Mouse (Mus musculus): ENCODE measurements around the gene Prrt3.

The Prrt3 gene

GRCm38 (mm10) chr6:113489410-113489809, 12.3 kb downstream of the Prrt3 start:
- DNase-seq (ENCODE audit: low spot score) = no peak

- DNase-seq (ENCODE audit: low spot score) = no peak
Observed at GRCm38 (mm10) chr6:113487125-113487576, 14.6 kb downstream of the Prrt3 start.

- no peak for DNase-seq (ENCODE audit: low spot score)
Observed at GRCm38 (mm10) chr6:113483729-113484128, 18.0 kb downstream of the Prrt3 start.

GRCm38 (mm10) chr6:113483100-113483615, 18.6 kb downstream of the Prrt3 start, which contains the start of gene Creld1:
Gene Creld1, plus strand, starts transcription at chr6:113483297.
- peak; percentile 81 for DNase-seq (ENCODE audit: low spot score)

- no peak for DNase-seq (ENCODE audit: low spot score)
Observed at GRCm38 (mm10) chr6:113482477-113483099, 19.1 kb downstream of the Prrt3 start.

GRCm38 (mm10) chr6:113480555-113481373, 21.0 kb downstream of the Prrt3 start:
- DNase-seq (ENCODE audit: low spot score) = no peak

GRCm38 (mm10) chr6:113478906-113479305, 22.8 kb downstream of the Prrt3 start:
- no peak for DNase-seq (ENCODE audit: low spot score)

GRCm38 (mm10) chr6:113477353-113477752, 24.4 kb downstream of the Prrt3 start:
- no peak for DNase-seq (ENCODE audit: low spot score)

GRCm38 (mm10) chr6:113473715-113474114, 28.0 kb downstream of the Prrt3 start:
- no peak for DNase-seq (ENCODE audit: low spot score)

GRCm38 (mm10) chr6:113473246-113473645, 28.5 kb downstream of the Prrt3 start:
- DNase-seq (ENCODE audit: low spot score) = no peak

GRCm38 (mm10) chr6:113472061-113472460, 29.7 kb downstream of the Prrt3 start:
- DNase-seq (ENCODE audit: low spot score) = no peak

GRCm38 (mm10) chr6:113471297-113471936, 30.3 kb downstream of the Prrt3 start, which contains the start of gene Il17rc:
Gene Il17rc, plus strand, starts transcription at chr6:113471427.
- DNase-seq (ENCODE audit: low spot score) = no peak

- peak; percentile 25 for DNase-seq (ENCODE audit: low spot score)
Observed at GRCm38 (mm10) chr6:113469432-113469831, 32.3 kb downstream of the Prrt3 start.

- peak; percentile 46 for DNase-seq (ENCODE audit: low spot score)
Observed at GRCm38 (mm10) chr6:113469021-113469420, 32.7 kb downstream of the Prrt3 start.

GRCm38 (mm10) chr6:113468512-113468911, 33.2 kb downstream of the Prrt3 start:
- DNase-seq (ENCODE audit: low spot score) = no peak

- no peak for DNase-seq (ENCODE audit: low spot score)
Observed at GRCm38 (mm10) chr6:113465602-113466001, 36.1 kb downstream of the Prrt3 start.

- DNase-seq (ENCODE audit: low spot score) = no peak
Observed at GRCm38 (mm10) chr6:113464040-113464439, 37.7 kb downstream of the Prrt3 start.

GRCm38 (mm10) chr6:113458635-113459034, 43.1 kb downstream of the Prrt3 start:
- DNase-seq (ENCODE audit: low spot score) = no peak

- no peak for DNase-seq (ENCODE audit: low spot score)
Observed at GRCm38 (mm10) chr6:113457952-113458534, 43.7 kb downstream of the Prrt3 start, which contains the start of gene Il17re. Gene Il17re, plus strand, starts transcription at chr6:113458484.

GRCm38 (mm10) chr6:113455007-113455406, 46.7 kb downstream of the Prrt3 start:
- no peak for DNase-seq (ENCODE audit: low spot score)

- no peak for DNase-seq (ENCODE audit: low spot score)
Observed at GRCm38 (mm10) chr6:113451839-113452238, 49.9 kb downstream of the Prrt3 start.

GRCm38 (mm10) chr6:113447639-113448038, 54.1 kb downstream of the Prrt3 start:
- DNase-seq (ENCODE audit: low spot score) = no peak
